Mouse (Mus musculus): Measurements from ENCODE around the gene Fbxo21. TPM values are rescaled to one million over a fixed set of nuclear protein-coding genes. Genes with fewer than 3 reads are reported as not detected.

The Fbxo21 gene
- polyA plus RNA-seq, 1 experiment from 2014 or later: 163 TPM

DNA sequence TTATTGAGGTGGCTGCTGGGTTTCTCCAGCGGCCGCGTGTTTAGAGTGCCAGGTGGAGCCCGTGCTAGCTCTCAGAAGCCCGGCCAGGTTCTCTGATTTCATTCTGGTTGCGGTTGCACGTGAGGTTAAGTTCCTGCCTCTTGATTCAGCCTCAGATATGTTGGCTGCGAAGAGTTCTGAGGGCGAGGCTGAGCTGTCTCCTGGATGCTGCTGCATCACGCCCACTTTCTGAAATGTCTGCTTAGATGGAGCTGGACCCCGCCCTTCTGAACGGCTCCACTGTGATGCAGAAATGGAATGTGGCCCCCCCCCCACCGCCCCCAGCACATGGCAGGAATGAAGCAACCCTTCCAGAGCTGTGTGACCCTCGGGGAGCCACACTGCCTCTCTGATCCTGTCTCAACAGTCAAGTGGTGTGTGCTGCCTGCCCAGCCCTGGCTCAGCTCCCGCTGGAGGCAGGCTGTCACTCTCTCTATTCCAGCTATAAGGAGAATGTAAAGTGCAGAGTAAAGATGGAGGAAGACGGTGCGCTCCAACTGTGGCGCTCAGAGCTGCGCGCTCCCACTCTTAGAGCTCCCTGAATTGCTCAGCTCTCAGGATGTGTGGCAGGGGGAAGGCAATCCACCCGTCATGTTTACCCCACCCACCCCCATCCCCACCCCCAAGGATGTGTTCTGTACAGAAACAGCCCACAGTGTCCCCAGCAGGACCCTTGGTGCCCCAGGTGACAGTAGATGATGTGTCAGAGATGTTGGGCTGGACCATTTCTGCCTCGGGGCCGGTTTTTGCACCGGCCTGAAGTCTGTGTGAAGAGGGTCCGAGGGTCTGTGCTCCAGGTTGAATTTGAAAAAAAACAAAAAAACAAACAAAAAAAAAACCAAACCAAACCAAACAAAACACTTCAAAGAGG, 60.6 kb downstream of the Fbxo21 start:
- DNase-seq (no peak), ATAC-seq (ENCODE audit: low FRiP score, low TSS enrichment) (peak; percentile 40)
- Histone ChIP-seq H3K4me1 (ENCODE audit: control insufficient read depth, insufficient read depth, low read length) (peaks cover 11% of the 10 kb centered on the region; the same call in 1 of the 2 replicates), H3K4me3 (replicated peaks; ENCODE audit: low read depth, low read length) (no peak overlapping the region), H3K27me3 (ENCODE audit: control insufficient read depth, insufficient read depth, low read length) (no peaks in the 10 kb centered on the region), H3K4me2 (ENCODE audit: low read length) (peak overlapping the region; percentile 28), H3K9me3 (ENCODE audit: control insufficient read depth, low read length) (no peaks in the 10 kb centered on the region), H3K27ac (replicated peaks; ENCODE audit: low read depth, low read length) (peak overlapping the region; percentile 61), H3K36me3 (ENCODE audit: control insufficient read depth, insufficient read depth, low read length) (no peaks in the 10 kb centered on the region), H3K9ac (replicated peaks; ENCODE audit: low read length) (no peak overlapping the region)
- WGBS: 42% methylated on average over 25 of the region's 25 CpGs

DNA sequence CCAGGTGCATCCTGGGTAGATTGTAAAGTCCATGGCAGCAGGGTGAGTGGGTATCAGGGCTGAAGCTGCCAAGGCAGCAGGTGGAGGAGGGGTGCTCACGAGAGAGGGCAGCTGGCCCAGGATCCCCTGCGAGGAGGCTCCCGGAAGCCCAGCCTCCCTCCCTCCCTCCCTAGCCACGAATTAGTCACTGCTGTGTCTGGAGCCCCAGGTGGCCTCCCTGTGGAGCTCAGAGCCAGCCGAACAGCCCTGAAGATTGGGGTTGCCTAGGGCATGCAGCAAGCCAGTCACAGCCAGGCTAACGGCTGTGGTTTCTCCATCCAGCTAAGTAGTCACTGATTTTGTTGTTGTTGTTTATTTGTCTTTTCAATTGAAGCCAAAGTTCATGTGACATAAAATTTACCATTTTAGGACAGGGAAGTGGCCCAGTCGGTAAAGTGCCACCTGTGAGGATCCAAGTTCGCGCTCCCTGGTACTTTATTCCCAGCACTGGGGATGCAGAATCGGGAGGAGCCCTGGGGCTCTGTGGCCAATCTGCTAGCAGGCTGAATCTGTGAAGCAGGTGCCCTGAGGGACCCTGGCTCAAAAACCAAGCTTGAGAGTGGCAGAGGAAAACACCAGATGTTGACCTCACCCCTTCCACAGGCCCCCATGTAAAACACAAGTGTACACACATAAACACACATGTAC, 61.4 kb downstream of the Fbxo21 start:
- Histone ChIP-seq H3K4me1 (ENCODE audit: control insufficient read depth, insufficient read depth, low read length) (peaks cover 11% of the 10 kb centered on the region; the same call in 1 of the 2 replicates), H3K9ac (replicated peaks; ENCODE audit: low read length) (no peak overlapping the region), H3K36me3 (ENCODE audit: control insufficient read depth, insufficient read depth, low read length) (no peaks in the 10 kb centered on the region), H3K27ac (replicated peaks; ENCODE audit: low read depth, low read length) (peak overlapping the region; percentile 61), H3K27me3 (ENCODE audit: control insufficient read depth, insufficient read depth, low read length) (no peaks in the 10 kb centered on the region), H3K9me3 (ENCODE audit: control insufficient read depth, low read length) (no peaks in the 10 kb centered on the region), H3K4me3 (replicated peaks; ENCODE audit: low read depth, low read length) (no peak overlapping the region), H3K4me2 (ENCODE audit: low read length) (peak overlapping the region; percentile 28)
- ATAC-seq (ENCODE audit: low FRiP score, low TSS enrichment): peak; percentile 70; the same call in 1 of the 2 replicates
- DNase-seq: peak; percentile 77
- 8% methylated on average over 10 of the region's 10 CpGs for WGBS

DNA sequence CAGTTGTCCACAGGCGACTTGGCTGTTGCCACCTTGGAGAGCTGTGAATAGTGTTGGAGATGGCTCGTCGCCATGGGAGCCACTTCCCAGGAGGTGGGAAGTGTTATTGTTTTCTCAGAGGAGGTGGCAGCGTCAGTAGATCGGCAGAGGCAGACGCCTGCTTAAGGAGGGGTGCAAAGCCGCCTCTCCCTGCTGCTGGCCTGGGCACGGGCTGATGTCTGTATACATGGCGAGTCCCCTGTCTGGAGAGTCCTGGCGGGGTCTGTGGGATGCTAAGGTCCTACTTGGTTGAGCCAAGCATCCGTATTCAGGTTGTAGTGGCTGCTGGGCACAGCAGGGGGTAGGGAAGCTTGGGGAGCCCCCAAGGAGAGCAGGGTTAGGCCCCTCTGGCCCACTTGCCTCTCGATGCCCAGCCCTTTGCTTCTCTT, 62.7 kb downstream of the Fbxo21 start:
- WGBS: 26% methylated on average over 12 of the region's 12 CpGs
- H3K9ac ChIP-seq (replicated peaks; ENCODE audit: low read length): no peak overlapping the region
- ATAC-seq (ENCODE audit: low FRiP score, low TSS enrichment): no peak
- DNase-seq: peak; percentile 12
- H3K27ac ChIP-seq (replicated peaks; ENCODE audit: low read depth, low read length): 0 out of 2 replicates have a peak overlapping the region, but pooled peaks have one; percentile 26
- H3K4me1 ChIP-seq (ENCODE audit: control insufficient read depth, insufficient read depth, low read length): peaks cover 11% of the 10 kb centered on the region; the same call in 1 of the 2 replicates
- H3K27me3 ChIP-seq (ENCODE audit: control insufficient read depth, insufficient read depth, low read length): no peaks in the 10 kb centered on the region
- H3K9me3 ChIP-seq (ENCODE audit: control insufficient read depth, low read length): no peaks in the 10 kb centered on the region
- no peak overlapping the region for H3K4me2 ChIP-seq (ENCODE audit: low read length)
- no peak overlapping the region for H3K4me3 ChIP-seq (replicated peaks; ENCODE audit: low read depth, low read length)
- no peaks in the 10 kb centered on the region for H3K36me3 ChIP-seq (ENCODE audit: control insufficient read depth, insufficient read depth, low read length)

DNA sequence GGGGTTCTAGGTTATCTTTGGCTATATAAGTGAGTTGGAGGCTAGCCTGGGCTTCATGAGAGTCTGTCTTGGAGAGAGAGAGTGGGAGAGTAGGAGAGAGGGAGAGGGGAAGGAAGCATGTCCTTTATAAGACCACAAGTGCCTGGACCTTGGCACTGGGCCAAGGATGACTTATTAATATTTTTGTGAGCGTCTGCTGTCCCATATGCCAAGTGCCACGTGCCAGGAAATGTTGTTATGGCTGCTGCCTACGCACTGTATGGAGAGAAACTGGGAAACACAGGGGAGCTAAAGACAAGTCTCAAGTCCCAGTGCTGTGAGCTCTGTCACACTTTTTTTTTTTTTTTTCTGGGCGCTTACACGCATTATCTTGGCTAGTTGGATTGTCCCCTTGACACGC, 66.1 kb downstream of the Fbxo21 start:
- WGBS: 88% methylated on average over 6 of the region's 6 CpGs
- Histone ChIP-seq H3K36me3 (ENCODE audit: control insufficient read depth, insufficient read depth, low read length) (no peaks in the 10 kb centered on the region), H3K27me3 (ENCODE audit: control insufficient read depth, insufficient read depth, low read length) (no peaks in the 10 kb centered on the region), H3K9me3 (ENCODE audit: control insufficient read depth, low read length) (no peaks in the 10 kb centered on the region), H3K4me1 (ENCODE audit: control insufficient read depth, insufficient read depth, low read length) (peaks cover 5% of the 10 kb centered on the region; the same call in 1 of the 2 replicates), H3K9ac (replicated peaks; ENCODE audit: low read length) (no peak overlapping the region), H3K4me2 (ENCODE audit: low read length) (no peak overlapping the region), H3K4me3 (replicated peaks; ENCODE audit: low read depth, low read length) (no peak overlapping the region), H3K27ac (replicated peaks; ENCODE audit: low read depth, low read length) (no peak overlapping the region)
- DNase-seq (no peak), ATAC-seq (ENCODE audit: low FRiP score, low TSS enrichment) (no peak)

DNA sequence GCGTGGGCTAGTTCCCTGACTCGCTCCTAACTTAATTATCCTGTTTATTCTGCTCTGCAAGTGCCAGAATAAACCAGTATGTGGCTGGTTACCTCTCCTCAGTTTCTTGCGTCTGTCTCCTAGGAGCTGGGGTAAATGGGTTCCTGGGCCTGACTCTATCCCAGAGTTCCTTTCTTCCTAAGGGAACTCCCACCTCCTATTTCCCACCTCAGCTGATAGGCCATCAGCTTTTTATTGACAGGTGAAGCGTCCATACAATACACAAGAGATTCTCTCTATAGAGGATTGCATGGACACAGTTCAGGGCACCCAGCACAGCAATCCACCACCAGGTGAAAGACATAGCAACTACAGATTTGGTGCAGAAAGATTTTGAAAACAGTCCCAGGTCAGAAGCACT, 67.2 kb downstream of the Fbxo21 start:
- no peak overlapping the region for H3K9ac ChIP-seq (replicated peaks; ENCODE audit: low read length)
- 87% methylated on average over 4 of the region's 4 CpGs for WGBS
- no peak overlapping the region for H3K4me2 ChIP-seq (ENCODE audit: low read length)
- H3K4me1 ChIP-seq (ENCODE audit: control insufficient read depth, insufficient read depth, low read length): peaks cover 5% of the 10 kb centered on the region; the same call in 1 of the 2 replicates
- no peaks in the 10 kb centered on the region for H3K9me3 ChIP-seq (ENCODE audit: control insufficient read depth, low read length)
- H3K36me3 ChIP-seq (ENCODE audit: control insufficient read depth, insufficient read depth, low read length): no peaks in the 10 kb centered on the region
- no peak overlapping the region for H3K4me3 ChIP-seq (replicated peaks; ENCODE audit: low read depth, low read length)
- ATAC-seq (ENCODE audit: low FRiP score, low TSS enrichment) (no peak), DNase-seq (no peak)
- no peaks in the 10 kb centered on the region for H3K27me3 ChIP-seq (ENCODE audit: control insufficient read depth, insufficient read depth, low read length)
- no peak overlapping the region for H3K27ac ChIP-seq (replicated peaks; ENCODE audit: low read depth, low read length)

DNA sequence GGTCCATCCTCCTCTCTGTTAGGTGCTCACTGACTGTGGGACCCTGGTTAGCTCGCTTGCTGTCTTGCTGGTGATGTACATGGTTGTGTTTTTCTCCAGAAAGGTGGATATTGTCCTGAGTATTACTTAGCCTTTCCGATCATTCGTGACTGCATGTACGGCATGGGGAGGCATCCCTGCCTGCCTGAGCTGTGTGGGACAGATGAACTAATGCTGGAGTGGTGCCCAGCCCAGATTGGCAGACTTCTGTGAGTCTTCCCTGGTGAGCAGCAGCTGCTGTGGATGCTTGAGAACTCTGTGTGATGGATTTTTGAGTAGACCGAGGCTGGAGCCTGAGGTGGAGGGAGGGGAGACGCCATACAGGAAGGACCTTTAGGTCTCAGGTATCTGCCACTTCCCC, 68.4 kb downstream of the Fbxo21 start:
- Histone ChIP-seq H3K9me3 (ENCODE audit: control insufficient read depth, low read length) (no peaks in the 10 kb centered on the region), H3K4me1 (ENCODE audit: control insufficient read depth, insufficient read depth, low read length) (no peaks in the 10 kb centered on the region), H3K9ac (replicated peaks; ENCODE audit: low read length) (no peak overlapping the region), H3K27me3 (ENCODE audit: control insufficient read depth, insufficient read depth, low read length) (no peaks in the 10 kb centered on the region), H3K36me3 (ENCODE audit: control insufficient read depth, insufficient read depth, low read length) (no peaks in the 10 kb centered on the region), H3K4me3 (replicated peaks; ENCODE audit: low read depth, low read length) (no peak overlapping the region), H3K4me2 (ENCODE audit: low read length) (no peak overlapping the region), H3K27ac (replicated peaks; ENCODE audit: low read depth, low read length) (no peak overlapping the region)
- WGBS: 92% methylated on average over 6 of the region's 6 CpGs
- no peak for DNase-seq
- ATAC-seq (ENCODE audit: low FRiP score, low TSS enrichment): no peak

DNA sequence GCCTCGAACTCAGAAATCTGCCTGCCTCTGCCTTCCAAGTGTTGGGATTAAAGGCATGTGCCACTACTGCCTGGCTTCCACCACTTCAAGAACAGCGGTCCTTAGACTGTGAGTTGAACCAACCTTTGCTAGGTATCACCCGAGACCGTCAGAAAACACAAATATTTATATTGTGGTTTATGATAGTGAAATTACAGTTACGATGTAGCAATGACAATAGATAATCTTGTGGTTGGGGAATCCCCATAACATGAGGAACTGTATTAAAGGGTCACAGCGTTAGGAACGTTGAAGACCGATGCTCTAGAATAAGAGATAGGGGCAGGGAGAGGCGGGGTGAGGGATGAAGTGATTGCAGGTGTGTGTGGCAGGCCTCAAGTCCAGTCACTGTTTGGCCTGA, 68.9 kb downstream of the Fbxo21 start:
- ATAC-seq (ENCODE audit: low FRiP score, low TSS enrichment): no peak
- Histone ChIP-seq H3K4me1 (ENCODE audit: control insufficient read depth, insufficient read depth, low read length) (no peaks in the 10 kb centered on the region), H3K27me3 (ENCODE audit: control insufficient read depth, insufficient read depth, low read length) (no peaks in the 10 kb centered on the region), H3K4me3 (replicated peaks; ENCODE audit: low read depth, low read length) (no peak overlapping the region), H3K27ac (replicated peaks; ENCODE audit: low read depth, low read length) (no peak overlapping the region), H3K9me3 (ENCODE audit: control insufficient read depth, low read length) (no peaks in the 10 kb centered on the region), H3K9ac (replicated peaks; ENCODE audit: low read length) (no peak overlapping the region), H3K4me2 (ENCODE audit: low read length) (no peak overlapping the region), H3K36me3 (ENCODE audit: control insufficient read depth, insufficient read depth, low read length) (no peaks in the 10 kb centered on the region)
- whole genome bisulfite sequencing: 96% methylated on average over 9 of the region's 9 CpGs
- no peak for DNase-seq

DNA sequence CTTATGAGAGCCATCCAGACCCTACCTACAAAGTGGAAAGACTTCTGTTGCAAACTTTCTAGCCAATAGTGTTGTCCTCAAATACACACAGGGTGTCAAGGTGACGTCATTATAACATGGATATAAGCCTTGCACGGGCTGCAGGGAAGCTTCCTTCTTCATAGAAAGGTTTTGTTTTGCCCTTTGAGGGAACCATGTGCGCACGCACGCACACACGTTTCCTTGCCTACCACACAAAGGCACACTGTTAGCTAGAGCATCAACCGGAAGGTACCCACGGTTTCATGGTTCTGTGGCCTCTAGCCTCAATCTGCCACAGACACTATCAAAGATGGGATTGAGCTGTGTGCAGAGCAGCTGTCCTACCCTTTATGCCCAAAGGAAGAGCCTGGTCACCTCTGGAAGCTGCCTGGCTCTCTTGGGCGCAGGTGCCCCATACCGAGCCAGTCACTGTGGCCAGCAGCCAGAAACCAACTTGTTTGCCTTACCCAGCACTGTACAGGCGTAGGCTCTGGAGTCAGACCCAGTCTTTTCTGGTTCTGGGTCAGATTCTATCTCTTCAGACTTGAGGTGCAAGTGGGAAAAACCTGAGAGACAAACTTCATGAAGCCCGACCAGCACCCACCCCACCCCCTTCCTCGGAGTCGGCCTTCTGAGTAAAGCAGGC, 70.7 kb downstream of the Fbxo21 start:
- Histone ChIP-seq H3K36me3 (ENCODE audit: control insufficient read depth, insufficient read depth, low read length) (no peaks in the 10 kb centered on the region), H3K4me3 (replicated peaks; ENCODE audit: low read depth, low read length) (no peak overlapping the region), H3K4me1 (ENCODE audit: control insufficient read depth, insufficient read depth, low read length) (no peaks in the 10 kb centered on the region), H3K27ac (replicated peaks; ENCODE audit: low read depth, low read length) (no peak overlapping the region), H3K27me3 (ENCODE audit: control insufficient read depth, insufficient read depth, low read length) (no peaks in the 10 kb centered on the region), H3K9ac (replicated peaks; ENCODE audit: low read length) (no peak overlapping the region), H3K4me2 (ENCODE audit: low read length) (no peak overlapping the region), H3K9me3 (ENCODE audit: control insufficient read depth, low read length) (no peaks in the 10 kb centered on the region)
- no peak for DNase-seq
- 89% methylated on average over 14 of the region's 14 CpGs for WGBS
- no peak for ATAC-seq (ENCODE audit: low FRiP score, low TSS enrichment)
